Mouse (Mus musculus) olfactory bulb, adult 2 months (tissue): ENCODE measurements around the gene Spock1.

Experiments used
- CTCF ChIP-seq: fragments of 200-500 bp; IDR thresholded peaks from 2 replicates; pipeline ENCODE4 v1.5.1; 2012; ENCODE audit warnings: low read depth, mild to moderate bottlenecking, low read length, moderate library complexity; ENCODE audit not compliant: insufficient read depth
- POLR2A ChIP-seq: fragments of 200-500 bp; IDR thresholded peaks from 2 replicates; pipeline ENCODE4 v1.6.1; 2012; ENCODE audit warnings: mild to moderate bottlenecking, low read depth, low read length, moderate library complexity; ENCODE audit not compliant: insufficient read depth

DNA sequence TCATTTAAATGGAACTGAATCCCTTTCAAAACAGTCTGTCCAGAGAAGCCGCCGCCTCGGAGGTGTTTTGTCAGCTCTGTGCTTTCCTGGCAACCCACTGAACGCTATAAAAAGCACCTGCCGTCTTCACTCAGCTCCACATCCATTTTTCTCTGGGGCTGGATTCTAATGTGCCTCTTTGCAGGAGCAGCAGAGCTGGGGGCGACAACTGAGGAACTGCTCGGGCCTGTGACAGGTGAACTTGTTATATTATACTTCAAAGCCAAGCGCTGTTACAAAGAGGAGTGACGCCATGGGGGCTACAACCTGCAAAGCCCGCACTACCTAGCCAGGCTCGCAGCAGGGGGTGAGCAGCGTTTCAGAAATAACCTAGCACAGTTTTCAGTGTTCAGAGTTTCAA lies 42.0 kb upstream of the Spock1 start:
- TF ChIP-seq POLR2A (no peak), CTCF (no peak)
